Comparison of ENCODE assay signal across 28 mouse cellular contexts in genomic region chr4:154956604-154957003, GRCm38 (mm10). TPM values are rescaled to one million over a fixed set of nuclear protein-coding genes. Genes with fewer than 3 reads are reported as not detected.
DNase-seq lines count a peak whose midpoint lies in the region; ATAC-seq and TF ChIP-seq lines count a peak whose summit lies in the region.
"Had no signal": no experiment of that assay in that cellular context is flagged by ENCODE, and none has a peak within 500 bp of the region (broad histone marks: within the 10 kb centered on the region; RNA-seq: fewer than 3 reads in every experiment).

No protein-coding gene starts in this region.

- in situ Hi-C loops in CH12.LX (cut with MboI; ENCODE audit: low pct_ligation_motif_present, low pct_unique_long_range_greater_than_20kb, low sequenced_read_pairs), result loop anchor here (25.0 kb wide), 1 partner anchor 281 kb away; the partner anchor contains the start of gene Faap20

- H3K4me2 ChIP-seq in liver, embryonic 12.5 days, result no peak overlapping the region
- H3K4me2 ChIP-seq in neural tube, embryonic 13.5 days, result 0 out of 2 replicates have a peak overlapping the region, but pooled peaks have one; percentile 4
- no peak overlapping the region for H3K4me2 ChIP-seq in CH12.LX (ENCODE audit: insufficient read depth, low read depth, poor library complexity, severe bottlenecking)
- H3K4me2 ChIP-seq: hindbrain, embryonic 13.5 days; kidney, embryonic 15.5 days had no signal

- DNase-seq in liver, result no peak
- no peak for DNase-seq in neural tube, embryonic 10.5 days (ENCODE audit: extremely low spot score, low spot score)
- DNase-seq in CH12.LX (ENCODE audit: extremely low read depth), result no peak
- DNase-seq in embryonic facial prominence, embryonic 10.5 days (ENCODE audit: low spot score), result no peak
- DNase-seq in layer of hippocampus, adult 9-10 months (ENCODE audit: low spot score), result no peak
- DNase-seq: adrenal gland, postnatal 14 days; cerebellum, adult 11 months; gastrocnemius, postnatal 10 days; kidney, adult 11 months; kidney, postnatal 25 days; left cerebral cortex, postnatal 4 days; lung, adult 2 months; lung, postnatal 10 days; right cerebral cortex, postnatal 14 days; thymus, adult 2 months; thymus, postnatal 4 days had no signal

- H3K27me3 ChIP-seq in liver, embryonic 12.5 days (replicated peaks), result peaks cover 100% of the 10 kb centered on the region
- H3K27me3 ChIP-seq in neural tube, embryonic 13.5 days, result peaks cover 43% of the 10 kb centered on the region
- H3K27me3 ChIP-seq in CH12.LX (replicated peaks), result peaks cover 60% of the 10 kb centered on the region
- H3K27me3 ChIP-seq in embryonic facial prominence, embryonic 10.5 days (replicated peaks; ENCODE audit: low read depth, poor library complexity, severe bottlenecking), result peaks cover 100% of the 10 kb centered on the region

- H3K4me3 ChIP-seq in liver, embryonic 12.5 days, result no peak overlapping the region
- no peak overlapping the region for H3K4me3 ChIP-seq in neural tube, embryonic 13.5 days
- H3K4me3 ChIP-seq in CH12.LX (replicated peaks in 1 of 3; ENCODE audit: low read depth in 2 of 3, low read length in 2 of 3, poor library complexity in 1 of 3), result no peak overlapping the region
- no peak overlapping the region for H3K4me3 ChIP-seq in embryonic facial prominence, embryonic 10.5 days
- H3K4me3 ChIP-seq: erythroblast, embryonic 14.5 days; forebrain, embryonic 12.5 days; hindbrain, embryonic 13.5 days; kidney, embryonic 15.5 days had no signal

- no peaks in the 10 kb centered on the region for H3K36me3 ChIP-seq in liver, embryonic 12.5 days
- H3K36me3 ChIP-seq in neural tube, embryonic 13.5 days, result no peaks in the 10 kb centered on the region
- no peaks in the 10 kb centered on the region for H3K36me3 ChIP-seq in CH12.LX (replicated peaks in 1 of 2; ENCODE audit: control insufficient read depth in 1 of 2, insufficient read depth in 1 of 2, low read length in 1 of 2)
- peaks cover 4% of the 10 kb centered on the region; the same call in 1 of the 2 replicates for H3K36me3 ChIP-seq in embryonic facial prominence, embryonic 10.5 days (replicated peaks)
- H3K36me3 ChIP-seq: forebrain, embryonic 12.5 days; hindbrain, embryonic 13.5 days; kidney, embryonic 15.5 days had no signal

- no peak for TF ChIP-seq CTCF in CH12.LX (conservative IDR thresholded peaks at IDR 0.05 in 1 of 2, IDR thresholded peaks at IDR 0.05 in 1 of 2; ENCODE audit: low read depth in 2 of 2, low read length in 2 of 2)

- no peak overlapping the region for H3K27ac ChIP-seq in liver, embryonic 12.5 days
- no peak overlapping the region for H3K27ac ChIP-seq in neural tube, embryonic 13.5 days (replicated peaks)
- no peak overlapping the region for H3K27ac ChIP-seq in CH12.LX (ENCODE audit: insufficient read depth, low read depth)
- peak overlapping the region; percentile 51 for H3K27ac ChIP-seq in embryonic facial prominence, embryonic 10.5 days (replicated peaks)
- H3K27ac ChIP-seq: forebrain, embryonic 12.5 days; hindbrain, embryonic 13.5 days; kidney, embryonic 15.5 days; liver, embryonic 14.5 days; macrophage had no signal

- H3K4me1 ChIP-seq in liver, embryonic 12.5 days, result peaks cover 22% of the 10 kb centered on the region
- peaks cover 67% of the 10 kb centered on the region for H3K4me1 ChIP-seq in neural tube, embryonic 13.5 days (replicated peaks)
- H3K4me1 ChIP-seq in CH12.LX (ENCODE audit: control insufficient read depth in 1 of 2, insufficient read depth in 2 of 2), result peaks cover 13 to 58% of the 10 kb centered on the region in 2 experiments; a peak in 3 of 4 replicates
- peaks cover 81% of the 10 kb centered on the region for H3K4me1 ChIP-seq in embryonic facial prominence, embryonic 10.5 days

- H3K79me2 ChIP-seq in CH12.LX (replicated peaks; ENCODE audit: control insufficient read depth, extremely low read depth, insufficient read depth, poor library complexity, severe bottlenecking), result no peaks in the 10 kb centered on the region

- no peak for TF ChIP-seq POLR2A in CH12.LX (IDR thresholded peaks at IDR 0.05; ENCODE audit: low read depth, low read length)

- no peak for TF ChIP-seq RAD21 in CH12.LX (IDR thresholded peaks at IDR 0.05; ENCODE audit: low read depth, low read length)

- H3K9ac ChIP-seq in liver, embryonic 12.5 days, result 0 out of 2 replicates have a peak overlapping the region, but pooled peaks have one; percentile 24
- H3K9ac ChIP-seq in neural tube, embryonic 13.5 days, result no peak overlapping the region
- no peak overlapping the region for H3K9ac ChIP-seq in CH12.LX (ENCODE audit: insufficient read depth, low read depth)
- H3K9ac ChIP-seq: forebrain, embryonic 12.5 days; hindbrain, embryonic 13.5 days; kidney, embryonic 15.5 days; liver, embryonic 14.5 days had no signal

- TF ChIP-seq EP300 in CH12.LX (IDR thresholded peaks at IDR 0.05; ENCODE audit: low read length), result no peak

- WGBS in liver, embryonic 12.5 days (ENCODE audit: insufficient replicate concordance), result 36% methylated on average over 9 of the region's 9 CpGs
- WGBS in neural tube, embryonic 13.5 days, result 18% methylated on average over 9 of the region's 9 CpGs
- 28% methylated on average over 9 of the region's 9 CpGs for WGBS in embryonic facial prominence, embryonic 10.5 days

- ATAC-seq in liver, embryonic 12.5 days, result no peak
- no peak for ATAC-seq in neural tube, embryonic 13.5 days (ENCODE audit: low read depth)
- ATAC-seq: inflammation-experienced regulatory T-cells, adult 6 months had no signal

- no peaks in the 10 kb centered on the region for H3K9me3 ChIP-seq in liver, embryonic 12.5 days (replicated peaks)
- H3K9me3 ChIP-seq in neural tube, embryonic 13.5 days, result no peaks in the 10 kb centered on the region
- no peaks in the 10 kb centered on the region for H3K9me3 ChIP-seq in CH12.LX (replicated peaks; ENCODE audit: low read length)
- no peaks in the 10 kb centered on the region for H3K9me3 ChIP-seq in embryonic facial prominence, embryonic 10.5 days
- H3K9me3 ChIP-seq: forebrain, embryonic 12.5 days; hindbrain, embryonic 13.5 days; kidney, embryonic 15.5 days had no signal

- dilution Hi-C loops in CH12.LX (cut with MboI; ENCODE audit: extremely low pct_ligation_motif_present, extremely low pct_unique_long_range_greater_than_20kb, low sequenced_read_pairs), result no loop called here

TF ChIP-seq in CH12.LX, 34 proteins besides CTCF, POLR2A, EP300 and RAD21:
- peak; percentile 13 for TF ChIP-seq ZNF384 (IDR thresholded peaks at IDR 0.05; ENCODE audit: low read depth, low read length)
- TF ChIP-seq ETS1 (conservative IDR thresholded peaks at IDR 0.05; ENCODE audit: low read depth, low read length), result peak; percentile 18; the same call in 1 of the 2 replicates
- no peak for TF ChIP-seq MAX (IDR thresholded peaks at IDR 0.05; ENCODE audit: low read length)

RNA-seq across cellular contexts. Expression of gene Hes5, which starts 4.1 kb away (rescaled TPM):
- polyA plus RNA-seq in liver, embryonic 12.5 days (2016; fragmentation: Nextera tagmentation; extraction: Ambion mirVana), result 0.12 TPM in 1 of 2 replicates, not detected in the other
- 119 and 125 TPM in 2 replicates for polyA plus RNA-seq in neural tube, embryonic 13.5 days (2015; fragmentation: Nextera tagmentation; extraction: Ambion mirVana)
- total RNA-seq in CH12.LX (2012; rRNA removed), result 6.2 and 6.8 TPM in 2 replicates
- 2.1 and 2.7 TPM in 2 replicates for total RNA-seq in CH12.LX (2014; rRNA removed)
- polyA plus RNA-seq in CH12.LX (2012; ENCODE audit: insufficient read length, low read depth), result 1.5 and 1.7 TPM in 2 replicates
- 84.4 and 151 TPM in 2 replicates for polyA plus RNA-seq in embryonic facial prominence, embryonic 10.5 days (2016; fragmentation: Nextera tagmentation; extraction: Ambion mirVana)
- total RNA-seq: adrenal gland, postnatal 14 days; granulocyte monocyte progenitor cell, adult 5-6 weeks; megakaryocyte-erythroid progenitor cell, adult 5-6 weeks; monocyte, adult 5-6 weeks had no signal
- polyA plus RNA-seq: erythroblast, embryonic 14.5 days; lung, adult 2 months; macrophage had no signal

RNA-seq across cellular contexts. Expression of gene Pank4, which starts 7.3 kb away (rescaled TPM):
- 33.4 and 34.0 TPM in 2 replicates for polyA plus RNA-seq in liver, embryonic 12.5 days (2016; fragmentation: Nextera tagmentation; extraction: Ambion mirVana)
- polyA plus RNA-seq in neural tube, embryonic 13.5 days (2015; fragmentation: Nextera tagmentation; extraction: Ambion mirVana), result 36.6 and 36.8 TPM in 2 replicates
- 30.6 and 34.7 TPM in 2 replicates for total RNA-seq in CH12.LX (2012; rRNA removed)
- 27.6 and 28.1 TPM in 2 replicates for total RNA-seq in CH12.LX (2014; rRNA removed)
- polyA plus RNA-seq in CH12.LX (2012; ENCODE audit: insufficient read length, low read depth), result 22.4 and 23.2 TPM in 2 replicates
- 49.2 and 50.1 TPM in 2 replicates for polyA plus RNA-seq in embryonic facial prominence, embryonic 10.5 days (2016; fragmentation: Nextera tagmentation; extraction: Ambion mirVana)

RNA-seq across cellular contexts. Expression of gene Tnfrsf14, which starts 28.2 kb away (rescaled TPM):
- 62.9 and 65.0 TPM in 2 replicates for polyA plus RNA-seq in liver, embryonic 12.5 days (2016; fragmentation: Nextera tagmentation; extraction: Ambion mirVana)
- polyA plus RNA-seq in neural tube, embryonic 13.5 days (2015; fragmentation: Nextera tagmentation; extraction: Ambion mirVana), result 0.54 TPM in 1 of 2 replicates, not detected in the other
- total RNA-seq in CH12.LX (2012; rRNA removed), result 68.3 and 109 TPM in 2 replicates
- total RNA-seq in CH12.LX (2014; rRNA removed), result 21.0 and 25.9 TPM in 2 replicates
- polyA plus RNA-seq in CH12.LX (2012; ENCODE audit: insufficient read length, low read depth), result 19.8 and 20.0 TPM in 2 replicates
- polyA plus RNA-seq in embryonic facial prominence, embryonic 10.5 days (2016; fragmentation: Nextera tagmentation; extraction: Ambion mirVana), result 0.45 and 1.4 TPM in 2 replicates

RNA-seq across cellular contexts. Expression of gene Fam213b, which starts 57.7 kb away (rescaled TPM):
- 10.2 and 11.3 TPM in 2 replicates for polyA plus RNA-seq in liver, embryonic 12.5 days (2016; fragmentation: Nextera tagmentation; extraction: Ambion mirVana)
- polyA plus RNA-seq in neural tube, embryonic 13.5 days (2015; fragmentation: Nextera tagmentation; extraction: Ambion mirVana), result 38.7 and 44.0 TPM in 2 replicates
- total RNA-seq in CH12.LX (2012; rRNA removed) (28.3 and 49.8 TPM in 2 replicates), CH12.LX (2014; rRNA removed) (6.1 and 7.5 TPM in 2 replicates)
- 5.5 and 7.0 TPM in 2 replicates for polyA plus RNA-seq in CH12.LX (2012; ENCODE audit: insufficient read length, low read depth)
- polyA plus RNA-seq in embryonic facial prominence, embryonic 10.5 days (2016; fragmentation: Nextera tagmentation; extraction: Ambion mirVana), result 41.2 and 42.3 TPM in 2 replicates

Comparison
In these comparisons a context has a peak if more than half of its experiments do, and no peak if none do; other contexts are left out.
1. RNA of gene Hes5, which starts 4.1 kb away (polyA plus RNA-seq): 119 to 125 TPM in neural tube, embryonic 13.5 days and 84.4 to 151 TPM in embryonic facial prominence, embryonic 10.5 days; 1.5 to 1.7 TPM in CH12.LX and 0.12 TPM in liver, embryonic 12.5 days; every median in the first group is over 10 times any median in the second.